Mouse (Mus musculus) adrenal gland, adult (tissue): Measurements from ENCODE around the gene Scarb1.

ENCODE experiments used
- DNase-seq, 2 experiments: peaks; one replicate each; pipeline ENCODE4 v3.0.0; 2022 to 2023; ENCODE audit warnings: low spot score in 1 of 2; ENCODE audit not compliant: inconsistent age in 2 of 2

Gene Scarb1

DNA sequence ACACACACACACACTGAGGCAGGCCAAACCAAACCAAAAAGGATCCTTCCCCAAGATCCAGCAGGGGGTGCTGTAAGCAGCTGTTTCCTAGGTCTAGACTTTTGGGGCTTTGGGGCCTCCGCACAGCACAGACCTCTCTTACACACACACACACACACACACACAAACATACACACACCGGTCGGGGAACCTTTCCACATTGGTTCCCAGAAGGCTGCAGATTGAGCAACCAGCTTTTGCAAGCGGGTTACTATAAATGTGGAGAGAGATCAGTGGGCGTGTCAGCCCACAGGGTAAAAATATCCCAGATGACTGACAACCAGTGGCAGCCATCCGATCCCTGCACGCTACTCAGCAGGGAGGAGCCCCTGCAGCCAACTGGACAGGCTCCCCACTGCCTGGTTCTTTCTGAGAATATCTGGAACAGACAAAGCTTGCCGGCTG lies 67.2 kb downstream of the Scarb1 start:
- DNase-seq, result peak; percentile 86 to 95

DNA sequence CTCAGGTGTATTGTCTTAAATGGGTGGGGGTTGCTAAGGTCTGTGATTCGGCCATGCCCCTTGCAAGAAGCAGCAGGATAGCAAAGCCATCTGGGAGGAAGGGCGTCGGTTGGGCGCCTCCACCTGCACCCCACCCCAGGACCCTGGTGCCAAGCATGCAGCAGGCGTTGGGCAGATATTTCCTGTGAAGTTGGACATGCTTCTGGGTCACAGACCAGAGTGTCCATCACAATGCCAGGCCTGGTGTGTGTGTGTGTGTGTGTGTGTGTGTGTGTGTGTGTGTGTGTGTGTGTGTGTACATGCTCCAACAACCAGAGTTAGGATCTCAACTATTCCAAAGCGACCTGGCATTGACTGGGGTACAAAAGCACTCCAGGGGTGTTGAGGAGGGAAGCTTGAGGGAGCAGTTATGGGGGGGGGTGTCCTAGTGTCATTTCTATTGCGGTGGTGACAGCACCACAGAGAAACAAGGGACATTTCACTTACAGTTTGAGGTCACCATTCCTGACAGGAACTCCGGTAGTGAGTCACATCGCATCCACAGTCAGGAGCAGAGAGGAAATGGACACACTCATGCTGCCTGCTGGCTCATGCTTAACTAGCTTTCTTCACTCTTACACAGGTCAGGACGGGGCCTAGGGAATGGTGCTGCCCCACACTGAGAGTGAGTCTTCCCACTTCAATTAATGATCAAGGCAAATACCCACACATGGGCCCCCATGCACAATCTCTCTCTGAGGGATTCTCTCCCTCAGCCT lies 68.5 kb downstream of the Scarb1 start:
- peak; percentile 40 to 62 for DNase-seq

DNA sequence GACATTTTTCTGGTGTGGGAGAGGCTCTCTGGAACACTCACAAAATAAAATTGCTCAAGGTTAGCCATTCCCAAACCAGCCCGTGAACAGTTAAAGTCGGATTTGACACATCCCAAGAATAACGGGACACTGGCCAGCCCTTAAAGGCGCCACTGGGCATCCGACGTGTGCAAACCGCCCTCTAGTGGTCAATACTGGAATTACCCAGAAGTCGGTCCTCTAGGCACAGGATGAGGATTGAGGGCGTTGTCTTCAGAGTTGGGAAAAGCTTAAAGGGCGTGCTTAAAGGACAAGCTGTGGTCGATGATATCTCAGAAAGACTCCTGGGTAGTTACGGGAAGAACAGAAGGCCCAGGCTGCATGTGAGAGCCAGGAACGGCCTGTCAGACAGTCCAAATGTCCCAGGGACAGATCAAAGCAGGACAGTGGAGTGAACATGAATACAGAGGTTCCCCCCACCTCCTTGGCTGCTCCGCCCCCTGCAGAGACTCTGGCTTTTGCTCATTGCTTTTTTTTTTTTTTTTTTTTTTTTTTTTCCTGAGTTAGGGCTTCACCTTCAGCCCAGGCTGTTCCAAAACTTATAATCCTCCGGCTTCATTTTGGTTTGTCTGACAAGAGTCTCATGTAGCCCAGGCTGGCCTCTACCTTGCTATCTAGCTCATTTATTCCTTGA lies 69.2 kb downstream of the Scarb1 start:
- peak; percentile 86 to 95 for DNase-seq

DNA sequence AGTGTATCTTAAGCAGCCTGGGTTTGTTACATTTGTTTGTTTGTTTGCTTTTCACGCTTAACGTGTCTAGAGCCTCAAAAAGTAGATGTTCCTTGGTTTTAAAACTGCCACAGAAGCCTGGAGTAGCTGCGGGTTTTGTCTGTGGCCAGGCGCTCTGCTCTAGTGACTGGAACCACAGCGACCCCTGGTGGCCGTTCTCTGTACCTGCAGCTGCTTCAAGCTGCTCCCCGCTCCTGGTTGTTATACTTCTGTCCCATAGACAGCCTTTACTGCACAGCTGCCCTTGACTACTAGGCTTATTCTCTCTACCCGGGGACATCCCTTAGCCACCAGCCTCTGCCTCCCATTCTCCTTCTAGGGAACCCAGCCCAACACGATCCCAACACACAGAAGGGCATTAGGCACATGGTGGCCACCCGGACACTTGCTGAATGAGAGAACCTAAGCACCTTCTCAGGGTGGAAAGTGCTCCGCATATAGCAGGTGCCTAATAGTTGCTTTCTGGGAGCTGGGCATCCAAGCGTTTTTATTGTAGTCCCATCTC lies 70.2 kb downstream of the Scarb1 start:
- peak; percentile 72 to 89 for DNase-seq

DNA sequence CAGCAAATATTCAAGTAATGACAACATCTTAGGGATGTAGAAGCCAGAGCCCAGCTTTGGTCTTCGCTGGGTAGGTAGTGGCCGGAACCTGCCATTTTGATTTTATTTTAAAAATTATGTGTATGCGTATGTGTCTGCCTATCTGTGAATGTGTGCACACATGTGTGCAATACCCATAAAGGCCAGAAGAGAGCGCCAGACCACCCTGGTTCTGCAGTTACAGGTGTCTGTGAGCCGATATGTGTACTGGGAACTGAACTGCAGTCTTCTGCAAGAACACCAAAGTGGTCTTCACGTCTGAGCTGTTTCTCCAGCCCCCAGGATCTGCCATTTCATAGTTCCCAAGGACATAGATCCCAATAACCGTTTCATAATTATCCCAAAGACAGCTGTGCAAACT lies 71.1 kb downstream of the Scarb1 start:
- DNase-seq, result no peak

DNA sequence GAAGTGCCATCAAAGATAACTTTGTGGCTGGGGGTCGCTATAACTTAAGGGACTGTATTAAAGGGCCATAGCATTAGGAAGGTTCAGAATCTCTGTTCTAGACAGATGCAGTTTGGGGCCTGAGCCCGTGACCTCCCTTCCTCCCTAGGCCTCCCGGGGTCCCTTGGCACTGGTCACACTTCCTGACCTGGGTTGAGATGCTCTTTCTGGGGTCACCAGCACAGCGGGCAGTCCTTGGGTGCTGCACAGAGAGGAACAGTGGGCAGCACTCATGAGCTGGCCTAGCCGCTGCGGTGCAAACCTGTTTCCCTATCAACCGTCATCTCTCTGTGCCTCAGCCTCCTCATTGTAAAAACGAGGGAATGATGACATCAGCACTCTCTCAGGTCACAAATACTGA lies 71.5 kb downstream of the Scarb1 start:
- DNase-seq, result no peak

DNA sequence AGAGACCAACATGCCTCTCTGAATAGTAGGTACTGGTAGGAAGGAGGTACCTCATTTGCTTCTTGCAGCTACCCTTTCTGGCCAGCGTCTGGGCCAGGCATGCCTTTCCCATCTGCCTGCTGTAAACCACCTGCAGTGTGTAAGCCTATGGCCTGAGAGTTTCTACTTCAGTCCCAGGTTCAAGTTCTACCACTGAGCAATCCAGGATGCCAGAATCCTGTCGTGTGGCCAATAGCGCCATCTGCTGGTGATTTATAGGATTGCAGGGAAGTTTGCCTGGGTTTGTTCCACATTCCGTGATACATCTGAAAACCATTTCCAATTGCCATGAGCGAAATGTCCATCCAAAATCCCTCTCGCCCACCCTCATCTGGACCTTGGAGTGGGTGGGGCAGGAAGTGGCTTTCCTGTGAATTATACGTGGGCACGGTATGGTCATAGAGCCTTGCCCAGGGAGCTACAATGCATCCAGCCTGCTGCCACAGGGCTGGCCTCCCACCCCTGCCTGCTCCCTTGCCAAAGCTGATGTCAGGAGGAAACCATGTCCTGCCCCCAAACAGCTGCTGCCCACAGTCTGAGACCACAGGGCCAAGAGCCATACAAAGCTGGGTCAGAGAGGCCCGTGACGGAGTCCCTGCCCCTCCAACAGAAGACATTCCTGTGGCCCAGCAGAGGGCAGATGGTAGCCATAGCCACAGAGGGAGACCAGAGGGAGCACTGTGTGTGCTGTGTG lies 72.7 kb downstream of the Scarb1 start:
- peak; percentile 80 to 95 for DNase-seq

DNA sequence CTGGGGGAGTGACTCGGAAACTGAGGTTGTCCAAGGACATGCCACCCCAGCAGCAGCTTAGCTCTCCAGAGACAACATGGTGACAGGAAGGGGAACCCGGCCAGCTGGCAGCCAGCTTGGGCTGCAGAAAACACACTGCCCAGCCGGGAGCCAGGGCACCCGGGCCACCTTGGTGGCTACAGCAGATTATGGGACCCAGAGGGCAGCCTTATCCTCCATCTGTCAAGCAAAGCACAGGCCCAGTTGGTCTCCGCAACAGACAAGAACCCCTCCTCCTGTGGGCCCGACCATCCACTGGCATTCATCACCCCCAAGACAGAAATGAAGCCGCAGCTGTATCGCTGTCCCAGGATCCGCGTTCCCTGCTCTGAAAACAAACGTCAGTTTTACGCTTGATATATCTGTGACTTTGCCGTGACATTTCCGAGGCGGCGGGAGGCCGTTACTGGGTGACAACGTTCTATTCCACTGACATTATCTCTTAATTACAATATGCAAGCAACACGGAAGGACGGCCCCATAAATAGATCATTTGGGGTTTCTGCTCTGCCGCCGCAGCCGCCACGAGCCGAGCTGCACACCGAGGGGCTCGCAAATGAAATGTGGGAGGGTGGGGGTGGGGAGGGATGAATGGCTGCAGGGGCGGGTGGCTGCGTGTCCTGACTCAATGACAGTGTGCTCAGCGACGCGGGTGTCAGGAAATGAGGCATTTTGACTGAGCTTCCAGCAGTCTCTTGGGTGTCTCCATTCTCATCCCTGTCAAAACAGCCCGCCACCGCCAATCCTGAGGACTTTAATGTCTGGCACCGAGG lies 73.5 kb downstream of the Scarb1 start:
- peak; percentile 82 to 91 for DNase-seq

DNA sequence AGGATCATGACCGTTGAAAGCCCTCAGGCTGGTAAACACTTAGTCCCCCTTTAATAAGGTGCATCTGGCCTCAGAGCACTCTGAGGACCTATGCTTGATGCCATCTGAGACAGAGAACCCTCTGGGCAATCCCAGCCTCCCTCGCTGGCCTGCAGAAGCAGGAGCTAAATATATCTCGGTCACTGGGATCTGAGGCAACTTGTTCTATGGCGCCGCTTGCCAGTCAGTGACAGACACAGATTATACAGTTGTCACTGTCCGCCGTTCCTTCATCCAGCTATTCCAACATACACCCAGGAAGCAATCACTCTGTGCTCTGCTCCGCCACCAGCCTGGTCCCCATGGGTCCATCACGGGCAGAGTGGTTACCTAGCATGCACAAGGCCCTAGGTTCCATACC lies 74.8 kb downstream of the Scarb1 start:
- DNase-seq, result peak in 1 of 2 experiments; percentile 48

DNA sequence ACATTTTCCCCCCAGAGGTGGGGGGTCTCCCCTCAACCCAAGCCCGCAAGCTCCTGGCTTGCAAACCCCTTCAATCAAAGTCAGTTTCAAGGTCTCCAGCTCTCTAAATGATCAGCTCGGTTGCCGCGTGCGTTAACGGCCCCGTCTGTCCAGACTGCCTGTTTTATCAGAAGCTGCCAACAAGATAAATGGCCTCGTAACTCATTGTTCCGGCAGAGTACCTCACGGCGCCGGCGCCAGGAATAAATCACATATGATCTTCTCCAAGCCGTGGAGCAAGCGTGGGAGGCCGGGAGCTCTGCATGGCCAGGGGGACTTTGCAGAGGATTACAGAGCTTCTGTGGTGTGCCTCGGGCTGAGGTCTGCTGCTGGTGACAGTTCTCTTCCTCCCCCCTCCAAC lies 76.2 kb downstream of the Scarb1 start:
- peak; percentile 90 to 95 for DNase-seq

DNA sequence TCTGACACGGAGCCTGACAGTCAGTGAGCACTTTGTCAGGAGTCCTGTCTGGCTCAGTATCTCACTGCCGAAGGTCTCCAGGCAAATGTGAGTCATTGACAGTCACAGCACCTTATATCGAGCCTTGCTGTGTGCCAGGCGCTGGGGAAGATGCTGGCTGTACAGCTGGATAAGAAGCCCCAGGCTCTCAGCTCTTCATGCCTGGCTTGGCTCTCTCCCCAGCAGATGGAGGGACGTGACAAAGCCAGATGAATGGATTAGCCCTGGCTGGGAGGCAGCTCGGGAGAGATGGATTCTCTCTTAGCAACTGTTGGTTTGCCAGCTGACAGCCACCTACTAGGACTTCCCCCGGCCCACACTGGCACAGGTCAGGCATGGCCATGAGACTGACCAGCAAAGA lies 78.3 kb downstream of the Scarb1 start:
- peak; percentile 44 to 57 for DNase-seq

DNA sequence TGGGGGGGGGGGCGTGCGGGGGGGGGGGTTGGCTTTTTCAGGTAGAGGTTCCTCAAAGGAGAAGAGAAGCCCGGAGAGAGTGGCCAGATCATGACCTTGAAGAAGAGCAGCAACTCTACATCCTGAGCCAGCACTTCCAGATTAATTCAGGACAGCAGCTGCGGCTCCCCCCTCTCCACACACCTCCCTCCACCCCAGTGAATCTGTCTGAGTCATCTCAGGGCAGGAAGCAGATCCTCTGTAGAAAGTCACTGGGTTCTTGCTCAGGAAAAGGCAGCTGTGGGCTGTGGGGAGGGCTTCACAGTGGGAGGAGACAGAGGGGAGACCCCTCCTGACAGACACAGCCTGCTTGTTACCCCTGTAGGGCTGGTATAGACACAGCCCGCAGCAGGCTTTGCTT lies 87.0 kb downstream of the Scarb1 start:
- peak; percentile 71 to 72 for DNase-seq

DNA sequence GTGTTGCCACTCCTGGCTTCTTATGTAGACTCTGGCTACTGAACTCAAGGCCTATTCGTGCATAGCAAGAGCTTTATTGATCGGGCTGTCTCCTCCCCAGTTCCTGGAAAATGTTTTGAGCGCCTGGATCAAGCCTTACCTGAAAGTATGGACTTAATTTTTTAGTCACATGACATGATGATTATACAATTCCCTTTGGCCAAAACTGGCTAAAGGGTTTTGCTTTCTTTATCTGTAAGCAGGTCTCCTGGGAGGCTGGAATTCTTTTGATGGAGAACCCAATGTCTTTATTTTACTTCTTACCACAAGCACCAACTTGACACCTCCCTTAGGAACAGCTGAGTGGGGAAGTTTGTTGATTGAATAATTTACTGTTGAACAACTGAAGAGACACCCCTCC lies 87.4 kb downstream of the Scarb1 start:
- peak in 1 of 2 experiments; percentile 52 for DNase-seq

DNA sequence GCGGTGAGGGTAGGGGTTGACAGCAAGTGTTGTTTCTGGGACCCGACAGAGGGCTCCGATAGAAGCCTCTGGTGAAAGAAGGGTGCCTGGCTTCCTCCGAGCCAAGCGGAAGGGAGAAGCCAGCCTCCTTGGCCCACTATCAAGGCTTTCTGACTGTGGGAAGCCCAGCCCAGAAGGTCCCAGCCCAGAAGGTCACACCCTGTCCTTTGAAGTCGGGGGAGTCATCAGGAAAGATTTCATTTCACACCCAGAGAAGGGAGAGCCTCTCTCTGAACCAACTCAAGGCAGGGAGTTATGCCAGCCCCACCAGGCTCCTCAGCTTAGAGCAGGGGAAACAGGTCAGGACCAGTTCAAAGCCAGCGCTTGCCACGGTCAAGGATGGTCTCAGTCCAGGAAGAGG lies 88.2 kb downstream of the Scarb1 start:
- peak; percentile 93 to 96 for DNase-seq

DNA sequence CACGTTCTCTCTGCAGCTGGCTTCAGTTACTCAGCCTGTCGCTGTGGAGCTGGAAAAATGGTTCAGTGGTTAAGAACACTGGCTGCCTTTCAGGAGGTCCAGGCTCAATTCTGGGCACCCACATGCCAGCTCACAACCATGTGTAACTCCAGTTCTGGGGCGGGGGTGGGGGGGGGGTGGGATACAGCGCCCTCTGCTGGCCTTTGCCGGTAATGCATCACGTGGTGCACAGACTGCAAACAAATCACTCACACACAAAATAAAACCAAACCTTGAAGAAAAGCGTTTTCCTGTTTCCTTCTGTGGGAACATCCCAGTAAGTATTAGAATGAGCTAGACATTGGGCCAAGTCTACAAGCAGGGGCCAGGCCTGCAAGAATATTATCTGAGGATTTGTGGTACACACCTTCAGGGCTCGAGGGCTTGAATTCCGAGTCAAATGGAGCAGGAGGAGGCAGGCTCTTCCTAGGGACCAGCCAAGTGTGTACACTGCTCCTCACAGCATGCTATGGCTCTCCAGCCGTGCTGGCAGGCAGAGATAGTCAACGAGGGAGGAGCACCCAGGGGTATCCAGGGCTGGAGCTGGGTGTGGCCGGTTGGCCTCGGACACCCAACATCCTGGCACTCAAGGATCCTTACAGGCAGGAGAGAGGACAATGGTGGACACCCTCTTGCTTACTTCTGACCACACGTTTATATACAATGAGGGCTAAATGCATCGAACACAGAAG lies 88.8 kb downstream of the Scarb1 start:
- peak in 1 of 2 experiments; percentile 70 for DNase-seq

DNA sequence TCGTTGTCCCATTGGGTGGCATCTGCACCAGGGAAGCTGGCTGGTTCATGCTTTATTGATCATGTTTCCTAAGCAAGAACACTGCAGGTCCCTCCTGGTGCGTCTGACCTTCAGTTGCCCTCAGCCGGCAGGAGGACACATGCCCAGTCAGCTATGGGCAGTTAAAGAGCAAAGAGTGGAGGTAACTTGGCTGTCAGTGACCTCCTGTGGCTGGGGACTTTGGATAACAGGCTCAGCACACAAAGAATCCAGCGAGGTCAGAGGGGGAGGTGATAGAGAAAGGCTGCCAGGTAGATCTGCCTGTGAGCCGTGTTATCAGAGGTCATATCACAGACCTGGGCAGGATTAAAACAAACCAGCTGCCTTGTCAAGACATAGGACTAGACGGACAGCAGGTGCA lies 91.7 kb downstream of the Scarb1 start:
- DNase-seq, result no peak

DNA sequence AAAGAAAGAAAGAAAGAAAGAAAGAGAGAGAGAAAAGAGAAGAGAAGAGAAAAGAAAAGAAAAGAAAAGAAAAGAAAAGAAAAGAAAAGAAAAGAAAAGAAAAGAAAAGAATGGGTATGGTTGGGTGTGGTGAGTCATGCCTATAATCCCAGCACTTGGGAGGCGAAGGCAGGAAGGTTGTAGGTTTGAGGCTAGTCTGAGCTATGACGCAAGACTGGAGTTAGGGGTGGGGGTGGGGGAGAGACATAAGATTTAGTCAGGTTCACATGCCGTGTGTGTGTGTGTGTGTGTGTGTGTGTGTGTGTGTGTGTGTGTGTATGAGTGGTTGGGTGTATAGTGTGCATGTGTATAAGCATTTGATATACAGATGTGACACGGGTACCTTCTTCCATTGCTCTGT lies 94.2 kb downstream of the Scarb1 start:
- DNase-seq, result no peak

DNA sequence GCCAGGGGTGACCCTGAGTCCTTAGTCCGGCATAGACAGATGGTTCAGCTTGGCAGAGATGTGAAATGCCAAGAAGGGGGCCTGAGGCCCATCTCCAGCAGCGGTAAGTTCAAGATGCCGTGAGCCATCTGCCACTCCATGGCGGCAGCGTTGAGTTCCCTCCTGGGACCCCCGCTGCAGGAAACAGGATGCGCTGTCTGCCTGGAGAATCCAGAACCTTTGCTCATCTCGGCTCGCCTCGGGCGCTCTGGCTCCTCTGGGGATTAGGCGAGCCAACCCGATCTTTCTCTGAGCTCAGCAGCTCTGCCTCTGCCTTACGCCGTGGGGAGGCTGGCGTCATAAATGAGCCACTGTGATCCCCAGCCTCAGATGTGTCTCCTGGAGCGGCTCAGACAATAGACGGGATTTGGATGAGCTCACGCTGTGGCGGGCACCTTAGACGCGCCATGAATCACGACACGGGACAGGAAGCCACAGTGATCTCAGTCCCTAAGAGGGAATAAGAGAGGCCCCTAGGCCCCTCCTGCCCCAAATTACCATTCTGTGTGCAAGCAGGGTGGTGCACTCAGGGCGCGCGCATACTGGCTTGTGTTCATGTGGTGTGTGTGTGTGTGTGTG lies 95.3 kb downstream of the Scarb1 start:
- peak; percentile 83 to 88 for DNase-seq

DNA sequence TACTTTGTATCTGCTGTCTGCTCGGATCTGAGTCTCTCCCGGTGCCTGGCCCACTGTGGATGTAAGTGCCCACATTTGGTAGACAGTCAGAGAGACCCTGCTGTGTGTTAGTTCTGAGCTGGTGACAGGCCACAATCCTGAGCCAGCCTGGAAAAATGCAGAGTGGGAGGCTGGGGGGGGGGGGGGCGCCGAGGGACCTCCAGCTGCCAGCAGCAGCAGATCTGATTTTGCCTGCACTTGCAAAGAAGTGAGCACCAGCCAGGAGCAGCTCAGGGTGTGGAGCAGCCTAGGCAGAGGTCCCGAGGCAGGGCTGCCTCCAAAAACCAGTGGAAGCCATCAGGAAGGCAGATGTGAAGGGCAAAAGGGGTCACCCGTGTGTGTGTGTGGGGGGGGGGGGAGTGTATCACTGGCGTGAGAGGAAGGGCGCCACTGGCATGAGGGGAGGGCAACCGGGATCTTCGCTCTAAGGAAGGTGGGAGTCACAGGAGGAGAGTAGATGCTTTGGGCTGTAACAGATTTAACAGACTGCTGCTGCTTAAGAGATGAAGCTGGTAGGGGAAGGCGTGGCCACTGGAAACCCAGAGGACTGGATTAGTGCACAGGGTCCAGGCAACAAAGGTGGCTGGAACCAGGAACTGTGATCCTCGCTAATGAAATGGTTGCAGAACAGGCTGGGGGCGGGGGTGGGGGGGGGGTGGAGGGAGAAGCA lies 95.9 kb downstream of the Scarb1 start:
- no peak for DNase-seq
